Mouse (Mus musculus): ENCODE results near the gene Atad3a. TPM values are rescaled to one million over a fixed set of nuclear protein-coding genes. Genes with fewer than 3 reads are reported as not detected.

Atad3a gene
- total and polyA plus RNA-seq, 2 experiments from 2014 or later, result 52.6 to 65.9 TPM

DNA sequence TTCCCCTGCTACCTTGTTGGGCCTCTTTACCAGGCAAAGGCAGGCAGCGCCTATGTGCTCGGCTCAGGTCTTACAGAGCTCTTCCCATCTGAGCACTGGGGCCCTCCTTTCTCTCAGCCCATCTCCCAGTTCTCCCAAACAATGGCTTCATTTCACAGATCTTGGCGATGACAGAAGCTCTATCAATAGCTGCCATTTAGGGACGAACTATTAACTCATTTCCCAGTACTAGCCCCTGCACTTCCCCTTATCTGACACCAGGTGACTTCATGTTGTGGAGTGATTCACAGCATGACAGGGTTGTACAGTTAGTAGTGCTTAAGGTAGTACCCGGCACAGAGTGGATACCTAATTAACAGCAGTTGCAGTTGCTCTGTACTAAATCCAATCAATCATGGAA lies 24.9 kb upstream of the Atad3a start, which contains the start of gene Tmem88b:
Tmem88b (minus strand) TSS at position 56 of the 400 bp plus-strand sequence.
- Histone ChIP-seq H3K4me1 (ENCODE audit: insufficient read depth, low read length) (peaks cover 6% of the 10 kb centered on the region; the same call in 1 of the 2 replicates), H3K4me3 (ENCODE audit: low read depth, low read length) (peak within 1 kb of the TSS; percentile 67), H3K36me3 (ENCODE audit: insufficient read depth, low read length) (no peaks in the 10 kb centered on the region), H3K27ac (ENCODE audit: low read depth, low read length) (peak within 1 kb of the TSS; percentile 91; the same call in 1 of the 2 replicates), H3K4me2 (ENCODE audit: low read depth, low read length, poor library complexity, severe bottlenecking) (peak within 1 kb of the TSS; percentile 78), H3K9me3 (ENCODE audit: low read length) (no peaks in the 10 kb centered on the region), H3K27me3 (ENCODE audit: insufficient read depth, low read length) (no peaks in the 10 kb centered on the region), H3K9ac (replicated peaks; ENCODE audit: low read length, poor library complexity, severe bottlenecking) (peak within 1 kb of the TSS; percentile 88)
- no peak for ATAC-seq (ENCODE audit: low FRiP score)
- peak; percentile 51 for TF ChIP-seq CTCF (IDR thresholded peaks at IDR 0.05)
- DNase-seq (ENCODE audit: low spot score), result no peak
- 68% methylated on average over 5 of the region's 5 CpGs for WGBS

DNA sequence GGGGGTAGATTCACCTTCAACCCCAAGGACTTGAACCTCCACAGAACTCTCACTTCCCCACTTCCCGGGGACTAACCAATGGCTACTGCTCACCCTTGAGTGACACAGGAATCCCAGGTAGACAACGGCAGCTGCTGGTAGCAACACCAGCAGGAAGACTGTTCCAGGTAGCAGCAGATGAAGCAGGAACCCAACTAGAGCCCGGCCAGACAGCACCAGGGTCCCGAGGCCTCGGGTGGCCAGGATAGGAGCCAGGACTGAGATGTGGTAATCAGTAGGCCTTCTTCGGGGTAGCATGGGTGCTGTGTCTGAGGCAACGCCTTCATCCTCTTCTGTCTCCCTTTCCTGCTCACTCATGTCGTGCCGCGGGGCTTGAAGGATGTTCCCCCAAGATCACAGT lies 24.4 kb upstream of the Atad3a start:
- peaks cover 6% of the 10 kb centered on the region; the same call in 1 of the 2 replicates for H3K4me1 ChIP-seq (ENCODE audit: insufficient read depth, low read length)

DNA sequence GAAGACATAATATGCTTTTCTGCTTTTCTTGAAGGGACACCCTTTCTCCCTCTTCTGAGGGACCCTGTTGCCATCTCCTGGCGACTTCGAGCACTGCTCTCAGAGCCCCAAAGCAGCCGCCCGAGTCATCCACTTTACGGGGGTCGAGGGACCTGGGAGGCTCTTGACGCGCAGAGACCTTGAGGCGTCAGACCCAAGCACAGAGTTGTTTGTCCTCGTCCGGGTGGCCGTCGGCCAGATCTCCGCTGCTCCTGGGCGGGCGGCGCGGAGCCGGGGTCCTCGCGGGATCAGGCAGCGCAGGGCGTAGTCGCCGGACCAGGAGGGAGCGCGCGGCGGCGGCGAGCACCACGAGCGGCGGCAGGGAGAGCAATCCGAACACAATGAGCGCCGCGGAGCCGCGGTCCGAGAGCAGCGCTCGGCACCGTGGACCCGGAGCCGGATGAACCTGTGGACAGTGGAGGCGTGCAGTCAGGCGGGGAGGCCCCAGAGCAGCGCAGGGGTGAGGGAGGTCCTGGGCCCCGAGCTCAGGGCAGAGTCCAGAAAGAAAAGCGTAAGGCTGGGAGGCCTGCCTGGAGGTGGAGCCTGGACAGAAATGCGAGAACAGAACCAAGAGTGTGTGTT lies 23.3 kb upstream of the Atad3a start:
- H3K9me3 ChIP-seq (ENCODE audit: low read length), result no peaks in the 10 kb centered on the region
- peak overlapping the region; percentile 88 for H3K9ac ChIP-seq (replicated peaks; ENCODE audit: low read length, poor library complexity, severe bottlenecking)
- no peaks in the 10 kb centered on the region for H3K27me3 ChIP-seq (ENCODE audit: insufficient read depth, low read length)
- peak; percentile 91 for DNase-seq (ENCODE audit: low spot score)
- H3K27ac ChIP-seq (ENCODE audit: low read depth, low read length), result peak overlapping the region; percentile 91
- under 1% methylated on average over 52 of the region's 52 CpGs for WGBS
- H3K4me3 ChIP-seq (ENCODE audit: low read depth, low read length), result peak overlapping the region; percentile 67
- no peaks in the 10 kb centered on the region for H3K36me3 ChIP-seq (ENCODE audit: insufficient read depth, low read length)
- peak overlapping the region; percentile 78 for H3K4me2 ChIP-seq (ENCODE audit: low read depth, low read length, poor library complexity, severe bottlenecking)
- ATAC-seq (ENCODE audit: low FRiP score), result peak; percentile 89
- TF ChIP-seq CTCF (IDR thresholded peaks at IDR 0.05), result peak; percentile 82
- peaks cover 6% of the 10 kb centered on the region; the same call in 1 of the 2 replicates for H3K4me1 ChIP-seq (ENCODE audit: insufficient read depth, low read length)

More for the DNA sequence above, 24.4 kb upstream of the Atad3a start:
- no peaks in the 10 kb centered on the region for H3K36me3 ChIP-seq (ENCODE audit: insufficient read depth, low read length)
- no peak overlapping the region for H3K27ac ChIP-seq (ENCODE audit: low read depth, low read length)
- WGBS, result 86% methylated on average over 10 of the region's 10 CpGs
- no peak for TF ChIP-seq CTCF (IDR thresholded peaks at IDR 0.05)
- peak overlapping the region; percentile 78 for H3K4me2 ChIP-seq (ENCODE audit: low read depth, low read length, poor library complexity, severe bottlenecking)
- no peaks in the 10 kb centered on the region for H3K27me3 ChIP-seq (ENCODE audit: insufficient read depth, low read length)
- DNase-seq (ENCODE audit: low spot score) (no peak), ATAC-seq (ENCODE audit: low FRiP score) (no peak)
- H3K9ac ChIP-seq (replicated peaks; ENCODE audit: low read length, poor library complexity, severe bottlenecking), result peak overlapping the region; percentile 42
- no peaks in the 10 kb centered on the region for H3K9me3 ChIP-seq (ENCODE audit: low read length)
- no peak overlapping the region for H3K4me3 ChIP-seq (ENCODE audit: low read depth, low read length)

DNA sequence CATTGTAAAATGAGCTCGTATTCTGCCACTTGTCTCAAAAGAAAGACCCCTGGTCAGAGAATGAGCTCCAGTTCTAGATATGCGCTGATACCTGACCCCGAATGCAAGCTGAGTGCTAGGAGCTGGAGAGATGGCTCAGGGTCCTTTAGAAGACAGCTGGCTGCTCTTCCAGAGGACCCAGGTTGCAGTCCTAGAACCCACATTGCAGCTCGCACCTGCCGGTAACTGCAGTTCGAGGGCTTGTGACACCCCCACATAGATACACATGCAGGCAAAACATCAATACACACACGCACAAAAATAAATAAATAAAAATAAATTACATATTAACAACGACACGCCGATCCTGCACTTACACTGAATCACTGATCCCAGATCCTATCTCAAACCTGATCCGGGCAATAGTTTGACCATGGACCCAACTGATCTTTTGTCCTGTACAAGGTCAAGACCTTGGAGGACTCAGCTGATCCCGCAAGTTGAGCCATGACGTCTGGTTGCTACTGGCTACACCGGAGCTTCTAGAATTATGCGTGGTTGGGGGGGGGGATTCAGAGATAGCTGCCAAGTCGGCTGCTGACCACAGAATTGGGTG lies 22.7 kb upstream of the Atad3a start:
- DNase-seq (ENCODE audit: low spot score) (no peak), ATAC-seq (ENCODE audit: low FRiP score) (peak; percentile 28; the same call in 1 of the 2 replicates)
- H3K4me2 ChIP-seq (ENCODE audit: low read depth, low read length, poor library complexity, severe bottlenecking), result peak overlapping the region; percentile 78
- peak overlapping the region; percentile 91 for H3K27ac ChIP-seq (ENCODE audit: low read depth, low read length)
- H3K9me3 ChIP-seq (ENCODE audit: low read length), result no peaks in the 10 kb centered on the region
- H3K4me3 ChIP-seq (ENCODE audit: low read depth, low read length), result peak overlapping the region; percentile 67
- no peaks in the 10 kb centered on the region for H3K27me3 ChIP-seq (ENCODE audit: insufficient read depth, low read length)
- 34% methylated on average over 16 of the region's 16 CpGs for WGBS
- no peak for TF ChIP-seq CTCF (IDR thresholded peaks at IDR 0.05)
- no peaks in the 10 kb centered on the region for H3K36me3 ChIP-seq (ENCODE audit: insufficient read depth, low read length)
- H3K4me1 ChIP-seq (ENCODE audit: insufficient read depth, low read length), result peaks cover 6% of the 10 kb centered on the region; the same call in 1 of the 2 replicates
- H3K9ac ChIP-seq (replicated peaks; ENCODE audit: low read length, poor library complexity, severe bottlenecking), result peak overlapping the region; percentile 88

DNA sequence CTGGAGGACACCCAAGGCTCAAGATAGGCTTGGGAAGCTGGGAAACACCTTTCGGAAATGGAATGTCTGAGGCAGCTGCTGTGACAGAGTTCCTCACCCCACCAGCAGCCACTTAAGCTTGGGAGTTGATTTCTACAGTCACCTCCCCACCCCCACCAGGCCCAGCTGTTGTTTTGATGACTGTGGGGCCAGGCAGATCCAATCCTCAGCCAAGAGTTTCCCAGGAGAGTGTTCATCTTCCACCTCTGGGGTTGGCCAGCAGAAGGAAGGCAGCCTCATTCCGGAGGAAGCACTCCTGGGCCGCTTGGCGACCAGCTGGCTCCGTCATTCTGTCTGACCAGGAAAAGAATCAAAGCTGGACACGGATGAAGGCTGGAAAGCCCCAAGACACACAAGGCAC lies 20.0 kb upstream of the Atad3a start:
- H3K4me3 ChIP-seq (ENCODE audit: low read depth, low read length), result no peak overlapping the region
- TF ChIP-seq CTCF (IDR thresholded peaks at IDR 0.05), result no peak
- no peak overlapping the region for H3K4me2 ChIP-seq (ENCODE audit: low read depth, low read length, poor library complexity, severe bottlenecking)
- ATAC-seq (ENCODE audit: low FRiP score) (no peak), DNase-seq (ENCODE audit: low spot score) (peak; percentile 49)
- no peaks in the 10 kb centered on the region for H3K9me3 ChIP-seq (ENCODE audit: low read length)
- no peak overlapping the region for H3K9ac ChIP-seq (replicated peaks; ENCODE audit: low read length, poor library complexity, severe bottlenecking)
- no peaks in the 10 kb centered on the region for H3K36me3 ChIP-seq (ENCODE audit: insufficient read depth, low read length)
- H3K27ac ChIP-seq (ENCODE audit: low read depth, low read length), result no peak overlapping the region
- H3K4me1 ChIP-seq (ENCODE audit: insufficient read depth, low read length), result peaks cover 6% of the 10 kb centered on the region; the same call in 1 of the 2 replicates
- WGBS, result 27% methylated on average over 6 of the region's 6 CpGs
- H3K27me3 ChIP-seq (ENCODE audit: insufficient read depth, low read length), result no peaks in the 10 kb centered on the region

DNA sequence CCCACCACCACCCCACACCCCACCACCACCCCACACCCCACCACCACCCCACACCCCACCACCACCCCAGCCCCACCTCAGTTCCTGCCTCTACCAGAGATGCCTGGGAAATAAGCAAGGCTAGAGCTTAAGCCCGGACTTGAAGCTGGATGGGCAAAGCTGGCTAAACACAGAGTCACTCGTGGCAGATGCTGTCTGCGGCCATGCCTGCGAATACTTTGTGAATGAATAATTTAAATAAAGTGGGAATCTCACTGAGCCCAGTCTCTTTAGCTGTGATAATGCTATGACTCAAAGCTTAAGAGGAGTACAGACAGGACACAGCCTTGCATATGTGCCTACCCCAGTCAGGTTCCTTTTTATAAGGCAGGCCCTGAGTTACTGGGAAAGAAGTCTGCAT lies 18.6 kb upstream of the Atad3a start:
- H3K4me1 ChIP-seq (ENCODE audit: insufficient read depth, low read length), result peaks cover 6% of the 10 kb centered on the region; the same call in 1 of the 2 replicates
- no peak overlapping the region for H3K4me2 ChIP-seq (ENCODE audit: low read depth, low read length, poor library complexity, severe bottlenecking)
- no peaks in the 10 kb centered on the region for H3K36me3 ChIP-seq (ENCODE audit: insufficient read depth, low read length)
- no peaks in the 10 kb centered on the region for H3K9me3 ChIP-seq (ENCODE audit: low read length)
- no peak overlapping the region for H3K9ac ChIP-seq (replicated peaks; ENCODE audit: low read length, poor library complexity, severe bottlenecking)
- DNase-seq (ENCODE audit: low spot score) (no peak), ATAC-seq (ENCODE audit: low FRiP score) (no peak)
- no peak overlapping the region for H3K27ac ChIP-seq (ENCODE audit: low read depth, low read length)
- WGBS, result 78% methylated on average over 4 of the region's 4 CpGs
- no peak overlapping the region for H3K4me3 ChIP-seq (ENCODE audit: low read depth, low read length)
- H3K27me3 ChIP-seq (ENCODE audit: insufficient read depth, low read length), result no peaks in the 10 kb centered on the region
- TF ChIP-seq CTCF (IDR thresholded peaks at IDR 0.05), result no peak

All from midbrain, postnatal 0 days (tissue).